Mouse (Mus musculus) cerebellum, adult 9-10 months (tissue): ENCODE results near the gene Slc23a2.

Source experiments
- DNase-seq: peaks from one replicate; pipeline ENCODE4 v3.0.0; 2022

Gene Slc23a2

GRCm38 (mm10) chr2:132133436-132133835 lies 11.5 kb downstream of the Slc23a2 start:
- DNase-seq: no peak

- peak; percentile 76 for DNase-seq
These were observed 13.6 kb downstream of the Slc23a2 start for GRCm38 (mm10) chr2:132131266-132131665.

- DNase-seq: no peak
These were observed 14.9 kb downstream of the Slc23a2 start for GRCm38 (mm10) chr2:132129980-132130379.

- DNase-seq: no peak
These were observed 15.7 kb downstream of the Slc23a2 start for GRCm38 (mm10) chr2:132129247-132129646.

GRCm38 (mm10) chr2:132127904-132128303 lies 17.0 kb downstream of the Slc23a2 start:
- DNase-seq: no peak

- no peak for DNase-seq
These were observed 18.6 kb downstream of the Slc23a2 start for GRCm38 (mm10) chr2:132126292-132126691.

- DNase-seq: no peak
These were observed 21.8 kb downstream of the Slc23a2 start for GRCm38 (mm10) chr2:132123063-132123462.

- DNase-seq: no peak
These were observed 23.9 kb downstream of the Slc23a2 start for GRCm38 (mm10) chr2:132121050-132121449.

GRCm38 (mm10) chr2:132118646-132119045 lies 26.3 kb downstream of the Slc23a2 start:
- DNase-seq: no peak

GRCm38 (mm10) chr2:132115936-132116335 lies 29.0 kb downstream of the Slc23a2 start:
- DNase-seq: no peak

GRCm38 (mm10) chr2:132115344-132115743 lies 29.6 kb downstream of the Slc23a2 start:
- no peak for DNase-seq

- DNase-seq: peak; percentile 78
These were observed 30.7 kb downstream of the Slc23a2 start for GRCm38 (mm10) chr2:132113962-132114759.

- no peak for DNase-seq
These were observed 32.6 kb downstream of the Slc23a2 start for GRCm38 (mm10) chr2:132112319-132112718.

- DNase-seq: no peak
These were observed 33.0 kb downstream of the Slc23a2 start for GRCm38 (mm10) chr2:132111905-132112304.

GRCm38 (mm10) chr2:132111266-132111665 lies 33.6 kb downstream of the Slc23a2 start:
- DNase-seq: peak; percentile 81

GRCm38 (mm10) chr2:132110702-132111101 lies 34.2 kb downstream of the Slc23a2 start:
- DNase-seq: no peak

GRCm38 (mm10) chr2:132108988-132109387 lies 35.9 kb downstream of the Slc23a2 start:
- no peak for DNase-seq

- peak; percentile 65 for DNase-seq
These were observed 37.3 kb downstream of the Slc23a2 start for GRCm38 (mm10) chr2:132107611-132108010.

GRCm38 (mm10) chr2:132106069-132106468 lies 38.8 kb downstream of the Slc23a2 start:
- DNase-seq: no peak

GRCm38 (mm10) chr2:132103265-132103664 lies 41.6 kb downstream of the Slc23a2 start:
- DNase-seq: peak; percentile 1

GRCm38 (mm10) chr2:132102505-132103130 lies 42.3 kb downstream of the Slc23a2 start:
- DNase-seq: peak; percentile 3

- no peak for DNase-seq
These were observed 45.8 kb downstream of the Slc23a2 start for GRCm38 (mm10) chr2:132098942-132099672.

GRCm38 (mm10) chr2:132098365-132098764 lies 46.5 kb downstream of the Slc23a2 start:
- no peak for DNase-seq

- DNase-seq: no peak
These were observed 48.3 kb downstream of the Slc23a2 start for GRCm38 (mm10) chr2:132096582-132096981.
